Mouse (Mus musculus) heart, embryonic 16.5 days (tissue): Measurements from ENCODE around the gene Ermn. TPM values are rescaled to one million over a fixed set of nuclear protein-coding genes. Genes with fewer than 3 reads are reported as not detected.

Source experiments
- ATAC-seq: fragments of 200-750 bp; cut with Nextera tagmentation; replicated peaks from 2 replicates; pipeline ENCODE4 v1.8.0; 2017; ENCODE audit warnings: moderate number of reproducible peaks; ENCODE audit not compliant: insufficient read depth, low FRiP score; ENCODE audit errors: extremely low read depth
- H3K27ac ChIP-seq: fragments of 300-500 bp; sonication (generic); 2 replicates; pipeline ENCODE4 v1.5.1; 2014; ENCODE audit warnings: mild to moderate bottlenecking, low read length, control low read depth, moderate library complexity
- H3K27me3 ChIP-seq: fragments of 300-500 bp; sonication (generic); 2 replicates; pipeline ENCODE4 v1.6.1; 2014; ENCODE audit warnings: low read length, mixed read lengths; ENCODE audit not compliant: control insufficient read depth, insufficient read depth
- H3K36me3 ChIP-seq: fragments of 300-500 bp; sonication (generic); 2 replicates; pipeline ENCODE4 v1.6.1; 2014; ENCODE audit not compliant: control insufficient read depth, insufficient read depth
- H3K4me1 ChIP-seq: fragments of 300-500 bp; sonication (generic); 2 replicates; pipeline ENCODE4 v1.6.1; 2014; ENCODE audit warnings: low read length, mixed read lengths; ENCODE audit not compliant: control insufficient read depth, insufficient read depth
- H3K4me2 ChIP-seq: fragments of 300-500 bp; sonication (generic); 2 replicates; pipeline ENCODE4 v1.6.1; 2014; ENCODE audit warnings: low read depth, mild to moderate bottlenecking, control low read depth, low read length
- H3K4me3 ChIP-seq: fragments of 300-500 bp; sonication (generic); 2 replicates; pipeline ENCODE4 v1.5.1; 2014; ENCODE audit warnings: mild to moderate bottlenecking, control low read depth, low read length
- H3K9ac ChIP-seq: fragments of 300-500 bp; sonication (generic); 2 replicates; pipeline ENCODE4 v1.6.1; 2014; ENCODE audit warnings: low read length, control low read depth
- H3K9me3 ChIP-seq: fragments of 300-500 bp; sonication (generic); replicated peaks from 2 replicates; pipeline ENCODE4 v1.6.1; 2016; ENCODE audit warnings: low read length; ENCODE audit not compliant: control insufficient read depth
- WGBS: fragments of 180-500 bp; shearing (Covaris S2); extraction: QIAGEN DNeasy Blood & Tissue Kit; methylation state at CpG from one replicate; pipeline ENCODE4 v1.1.7; 2014; 5-methylcytosine and 5-hydroxymethylcytosine counted together
- polyA plus RNA-seq: library from polyadenylated mRNA; unstranded; fragments of >200 nt; fragmentation: Nextera tagmentation; extraction: Ambion mirVana; gene quantifications from 2 replicates; pipeline ENCODE4 v1.2.1, GENCODE M21; 2015

Ermn gene
- polyA plus RNA-seq, 1 experiment from 2014 or later, result not detected

- H3K27ac ChIP-seq, result no peak overlapping the region
- H3K27me3 ChIP-seq, result no peaks in the 10 kb centered on the region
- no peaks in the 10 kb centered on the region for H3K36me3 ChIP-seq
- H3K4me3 ChIP-seq, result no peak overlapping the region
- ATAC-seq, result no peak
- no peaks in the 10 kb centered on the region for H3K9me3 ChIP-seq
- H3K4me1 ChIP-seq, result no peaks in the 10 kb centered on the region
- WGBS, result 25% methylated on average over 7 of the region's 7 CpGs
- H3K4me2 ChIP-seq, result no peak overlapping the region
- no peak overlapping the region for H3K9ac ChIP-seq
Observed at GRCm38 (mm10) chr2:58029404-58029803, 23.3 kb downstream of the Ermn start.

- no peak for ATAC-seq
- WGBS, result 67% methylated on average over 5 of the region's 5 CpGs
- Histone ChIP-seq H3K36me3 (no peaks in the 10 kb centered on the region), H3K9me3 (no peaks in the 10 kb centered on the region), H3K4me1 (no peaks in the 10 kb centered on the region), H3K4me3 (no peak overlapping the region), H3K27me3 (no peaks in the 10 kb centered on the region), H3K27ac (no peak overlapping the region), H3K4me2 (no peak overlapping the region), H3K9ac (no peak overlapping the region)
Observed at GRCm38 (mm10) chr2:58026740-58027139, 25.9 kb downstream of the Ermn start.

GRCm38 (mm10) chr2:58023556-58023955, 29.1 kb downstream of the Ermn start:
- Histone ChIP-seq H3K36me3 (no peaks in the 10 kb centered on the region), H3K4me1 (no peaks in the 10 kb centered on the region), H3K4me3 (no peak overlapping the region), H3K27ac (no peak overlapping the region), H3K9me3 (no peaks in the 10 kb centered on the region), H3K9ac (no peak overlapping the region), H3K27me3 (no peaks in the 10 kb centered on the region), H3K4me2 (no peak overlapping the region)
- WGBS, result 72% methylated on average over 6 of the region's 6 CpGs
- ATAC-seq, result no peak

DNA sequence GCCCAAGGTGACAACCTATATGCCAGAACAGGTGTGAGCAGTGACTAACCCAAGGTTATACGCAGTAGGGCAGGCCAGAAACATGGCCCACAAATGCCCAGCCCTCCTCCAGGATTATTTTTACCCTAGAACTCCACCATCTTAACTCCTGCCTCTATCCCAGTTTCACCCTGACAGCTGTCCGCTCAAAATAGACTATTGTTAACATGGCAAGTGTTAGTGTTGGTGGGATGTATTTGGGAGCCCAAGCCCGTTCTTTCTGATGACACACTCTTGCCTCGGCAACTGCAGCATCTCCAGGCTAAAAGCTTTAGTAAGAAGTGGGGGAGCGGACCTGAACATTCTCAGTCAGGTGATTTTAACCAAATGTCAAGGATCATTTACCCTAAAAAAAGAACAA, 45.6 kb downstream of the Ermn start:
- Histone ChIP-seq H3K4me3 (no peak overlapping the region), H3K36me3 (no peaks in the 10 kb centered on the region), H3K4me2 (no peak overlapping the region), H3K9me3 (no peaks in the 10 kb centered on the region), H3K27me3 (no peaks in the 10 kb centered on the region), H3K27ac (no peak overlapping the region), H3K9ac (no peak overlapping the region), H3K4me1 (no peaks in the 10 kb centered on the region)
- WGBS, result 73% methylated on average over 5 of the region's 5 CpGs
- no peak for ATAC-seq

GRCm38 (mm10) chr2:58001497-58001896, 51.2 kb downstream of the Ermn start:
- 61% methylated on average over 3 of the region's 3 CpGs for WGBS
- Histone ChIP-seq H3K27me3 (no peaks in the 10 kb centered on the region), H3K27ac (no peak overlapping the region), H3K36me3 (no peaks in the 10 kb centered on the region), H3K4me2 (no peak overlapping the region), H3K4me1 (peaks cover 7% of the 10 kb centered on the region), H3K9ac (no peak overlapping the region), H3K9me3 (no peaks in the 10 kb centered on the region), H3K4me3 (no peak overlapping the region)
- ATAC-seq, result no peak

- 35% methylated on average over 12 of the region's 12 CpGs for WGBS
Observed at GRCm38 (mm10) chr2:57997752-57998430, 54.8 kb downstream of the Ermn start, which contains the start of gene Galnt5. Gene Galnt5 (plus strand): TSS chr2:57997884.

More at GRCm38 (mm10) chr2:57997752-57998430, 54.8 kb downstream of the Ermn start, which contains the start of gene Galnt5:
- Histone ChIP-seq H3K4me2 (peak within 1 kb of the TSS; percentile 64), H3K27ac (peak within 1 kb of the TSS; percentile 54), H3K36me3 (no peaks in the 10 kb centered on the region), H3K9ac (peak within 1 kb of the TSS; percentile 50), H3K9me3 (no peaks in the 10 kb centered on the region), H3K27me3 (no peaks in the 10 kb centered on the region), H3K4me3 (peak within 1 kb of the TSS; percentile 46), H3K4me1 (peaks cover 7% of the 10 kb centered on the region)
- peak; percentile 37; the same call in 1 of the 2 replicates for ATAC-seq

Other genes starting within 250 kb of the Ermn start
- gene Galnt5, start 55.0 kb downstream of the Ermn start, polyA plus RNA-seq, result 0.66 and 0.72 TPM in 2 replicates
- 3.1 and 5.1 TPM in 2 replicates for gene Cytip, start 142.7 kb upstream of the Ermn start, polyA plus RNA-seq